Mouse (Mus musculus): ENCODE measurements around the gene Sh2d4b. TPM values are rescaled to one million over a fixed set of nuclear protein-coding genes. Genes with fewer than 3 reads are reported as not detected.
A peak's percentile ranks its signal among the peaks of the same experiment; 100 is the strongest.

The Sh2d4b gene
- polyA plus RNA-seq (2016; fragmentation: Nextera tagmentation; extraction: Ambion mirVana) = 0.83 and 1.4 TPM in 2 replicates

GRCm38 (mm10) chr14:40893196-40893595 lies at the start of gene Sh2d4b:
Gene Sh2d4b, minus strand, starts transcription at chr14:40893266.
- Histone ChIP-seq H3K4me1 (peaks cover 8% of the 10 kb centered on the region), H3K9ac (no peak within 1 kb of the TSS)

DNA sequence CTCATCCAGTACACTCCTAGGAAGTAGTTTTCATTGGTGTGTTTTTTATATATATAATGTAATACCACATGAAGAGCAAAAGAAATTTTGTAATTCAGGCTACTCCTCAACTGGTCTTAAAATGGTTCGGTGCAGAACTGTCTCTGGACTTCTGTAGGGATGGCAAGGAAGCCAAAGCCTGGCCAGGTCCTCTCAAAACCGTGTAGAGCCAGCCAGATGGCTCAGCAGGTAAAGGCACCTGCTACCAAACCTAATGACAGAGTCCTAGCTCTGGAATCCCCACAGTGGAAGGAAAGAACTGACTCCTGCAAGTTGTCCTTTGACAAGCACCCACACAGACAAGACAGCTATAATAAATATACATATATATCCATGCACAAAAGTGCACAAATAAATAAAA lies 49.4 kb upstream of the Sh2d4b start:
- no peaks in the 10 kb centered on the region for H3K4me1 ChIP-seq
- H3K36me3 ChIP-seq = peaks cover 6% of the 10 kb centered on the region; the same call in 1 of the 2 replicates
- H3K4me2 ChIP-seq (replicated peaks) = no peak overlapping the region
- no peak for ATAC-seq (ENCODE audit: low FRiP score)
- no peak overlapping the region for H3K9ac ChIP-seq
- no peaks in the 10 kb centered on the region for H3K27me3 ChIP-seq
- no peaks in the 10 kb centered on the region for H3K9me3 ChIP-seq (replicated peaks)
- H3K4me3 ChIP-seq = no peak overlapping the region
- 85% methylated on average over 2 of the region's 2 CpGs for WGBS
- no peak overlapping the region for H3K27ac ChIP-seq

More at GRCm38 (mm10) chr14:40893196-40893595, at the start of gene Sh2d4b:
- WGBS = 75% methylated on average over 3 of the region's 3 CpGs
- H3K4me2 ChIP-seq (replicated peaks) = peak within 1 kb of the TSS; percentile 54; the same call in 1 of the 2 replicates
- no peak within 1 kb of the TSS for H3K4me3 ChIP-seq
- no peaks in the 10 kb centered on the region for H3K9me3 ChIP-seq (replicated peaks)
- no peak for ATAC-seq (ENCODE audit: low FRiP score)
- H3K36me3 ChIP-seq = no peaks in the 10 kb centered on the region
- H3K27me3 ChIP-seq = no peaks in the 10 kb centered on the region
- no peak within 1 kb of the TSS for H3K27ac ChIP-seq

DNA sequence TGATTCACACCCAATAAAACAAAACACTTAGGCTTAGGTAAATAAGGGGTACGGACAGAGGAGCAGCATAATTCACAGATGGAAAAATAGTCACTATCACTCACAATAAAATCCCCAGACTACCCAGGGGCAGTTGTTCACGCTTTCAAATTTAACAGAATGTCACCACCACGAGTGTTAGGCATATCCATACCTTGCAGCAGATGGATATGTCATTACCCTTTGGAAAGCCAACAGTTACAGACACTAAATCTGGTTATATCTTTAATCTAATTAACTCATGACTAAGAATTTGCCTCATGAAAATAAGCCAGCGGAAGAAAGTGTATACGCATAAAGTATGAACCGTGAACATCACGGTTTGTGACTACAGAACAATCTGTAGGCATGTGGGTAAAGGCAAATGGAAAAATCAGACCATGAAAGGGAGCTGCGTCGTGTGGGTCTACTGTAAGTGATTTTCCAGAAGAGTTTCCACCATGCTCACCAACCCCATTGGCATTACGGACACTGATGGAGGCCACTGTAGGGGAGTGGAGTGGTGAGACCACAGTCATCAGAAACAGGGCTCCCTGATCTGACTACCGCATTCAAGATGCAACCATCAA lies 45.4 kb upstream of the Sh2d4b start:
- H3K4me1 ChIP-seq = peaks cover 14% of the 10 kb centered on the region
- no peak overlapping the region for H3K4me2 ChIP-seq (replicated peaks)
- ATAC-seq (ENCODE audit: low FRiP score) = no peak
- H3K9me3 ChIP-seq (replicated peaks) = no peaks in the 10 kb centered on the region
- 88% methylated on average over 11 of the region's 11 CpGs for WGBS
- no peaks in the 10 kb centered on the region for H3K27me3 ChIP-seq
- H3K36me3 ChIP-seq = no peaks in the 10 kb centered on the region
- no peak overlapping the region for H3K4me3 ChIP-seq
- H3K9ac ChIP-seq = no peak overlapping the region
- no peak overlapping the region for H3K27ac ChIP-seq

DNA sequence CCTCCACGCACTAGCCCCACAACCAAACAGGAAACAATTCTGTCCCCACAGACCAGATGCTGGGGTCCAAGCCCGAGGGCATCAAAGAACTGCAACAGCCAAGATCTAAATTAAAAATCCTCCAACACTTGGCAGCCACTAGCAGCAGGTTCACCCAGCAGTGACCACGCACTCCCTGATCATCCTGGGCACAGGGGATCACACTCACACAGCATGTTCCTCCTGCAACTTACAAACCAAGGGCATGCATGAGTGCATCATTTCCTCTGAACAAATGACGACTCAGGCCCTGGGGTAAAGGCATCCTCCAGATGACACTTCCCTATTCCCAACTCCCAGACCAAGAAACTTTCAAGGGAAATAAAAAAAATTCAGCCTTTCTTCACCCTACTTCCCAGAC lies 44.0 kb upstream of the Sh2d4b start:
- ATAC-seq (ENCODE audit: low FRiP score) = no peak
- 60% methylated on average over 4 of the region's 4 CpGs for WGBS
- no peak overlapping the region for H3K9ac ChIP-seq
- H3K9me3 ChIP-seq (replicated peaks) = no peaks in the 10 kb centered on the region
- no peak overlapping the region for H3K27ac ChIP-seq
- peaks cover 19% of the 10 kb centered on the region for H3K4me1 ChIP-seq
- H3K4me3 ChIP-seq = no peak overlapping the region
- H3K4me2 ChIP-seq (replicated peaks) = no peak overlapping the region
- no peaks in the 10 kb centered on the region for H3K27me3 ChIP-seq
- H3K36me3 ChIP-seq = no peaks in the 10 kb centered on the region; the same call in 1 of the 2 replicates

DNA sequence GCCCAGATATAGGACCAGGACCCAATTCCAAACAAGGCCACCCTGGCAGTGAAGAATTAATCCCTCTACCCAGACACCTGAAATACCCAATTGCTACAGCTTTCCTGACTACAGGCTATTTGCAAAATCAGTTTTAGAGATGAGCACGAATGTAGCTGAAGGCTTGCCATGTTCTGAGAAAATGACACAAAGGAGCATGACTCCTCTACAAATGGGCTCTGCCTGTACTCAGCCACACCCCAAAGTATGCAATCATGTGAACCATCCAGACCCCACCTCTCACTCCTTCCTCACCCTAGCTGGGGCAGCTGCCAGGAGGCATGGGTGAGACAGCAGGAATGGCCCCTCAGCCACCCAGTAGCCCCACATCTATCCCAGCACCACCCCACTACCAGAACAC lies 42.4 kb upstream of the Sh2d4b start:
- Histone ChIP-seq H3K4me3 (no peak overlapping the region), H3K27ac (no peak overlapping the region), H3K27me3 (no peaks in the 10 kb centered on the region), H3K4me2 (replicated peaks) (no peak overlapping the region), H3K9me3 (replicated peaks) (no peaks in the 10 kb centered on the region), H3K36me3 (no peaks in the 10 kb centered on the region; the same call in 1 of the 2 replicates), H3K9ac (no peak overlapping the region), H3K4me1 (peaks cover 31% of the 10 kb centered on the region)
- no peak for ATAC-seq (ENCODE audit: low FRiP score)
- WGBS = 84% methylated on average over 1 of the region's 1 CpGs

DNA sequence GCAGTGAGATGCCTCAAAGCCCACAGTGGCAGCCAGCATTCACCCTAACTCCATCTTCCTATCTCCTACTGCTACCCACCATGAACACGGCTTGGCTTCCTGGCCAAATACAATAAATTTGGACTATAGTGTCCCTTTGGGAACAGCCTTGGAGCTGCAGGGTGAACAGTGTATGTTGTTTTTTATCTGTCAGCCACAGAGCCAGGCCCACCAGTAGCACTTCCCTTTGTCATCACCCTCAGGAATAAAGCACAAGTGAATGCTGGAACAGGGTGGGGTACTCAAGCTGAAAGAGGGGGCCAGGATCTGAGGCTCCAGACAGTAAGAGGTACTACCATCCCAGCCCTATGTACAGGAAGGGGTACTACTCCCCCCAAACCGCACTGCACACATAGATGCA lies 42.0 kb upstream of the Sh2d4b start:
- Histone ChIP-seq H3K4me2 (replicated peaks) (no peak overlapping the region), H3K9me3 (replicated peaks) (no peaks in the 10 kb centered on the region), H3K4me1 (peaks cover 31% of the 10 kb centered on the region), H3K36me3 (no peaks in the 10 kb centered on the region; the same call in 1 of the 2 replicates), H3K27ac (no peak overlapping the region), H3K4me3 (no peak overlapping the region), H3K27me3 (no peaks in the 10 kb centered on the region), H3K9ac (no peak overlapping the region)
- 88% methylated on average over 2 of the region's 2 CpGs for WGBS
- ATAC-seq (ENCODE audit: low FRiP score) = no peak

DNA sequence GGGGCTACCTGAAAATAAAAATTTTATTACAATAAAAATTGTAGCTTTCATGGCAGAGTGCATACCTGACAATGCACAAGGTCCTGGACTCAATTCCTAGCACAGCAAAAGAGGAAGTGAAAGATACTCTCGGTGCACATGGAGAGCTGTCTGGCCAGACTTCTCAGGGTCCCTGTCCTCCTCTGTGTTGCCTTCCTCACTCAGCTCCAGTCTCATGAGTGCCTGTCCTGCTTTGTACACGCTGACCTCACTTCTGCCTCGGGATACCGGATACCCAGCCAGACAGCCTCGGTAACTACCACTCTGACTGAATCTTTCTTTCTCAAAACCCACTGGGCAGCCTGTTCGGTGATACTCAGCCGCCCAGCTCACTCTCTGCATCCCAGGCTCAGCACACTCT lies 40.3 kb upstream of the Sh2d4b start:
- Histone ChIP-seq H3K4me3 (no peak overlapping the region), H3K4me1 (peaks cover 38% of the 10 kb centered on the region), H3K4me2 (replicated peaks) (no peak overlapping the region), H3K27me3 (no peaks in the 10 kb centered on the region), H3K36me3 (no peaks in the 10 kb centered on the region; the same call in 1 of the 2 replicates), H3K9ac (no peak overlapping the region), H3K27ac (no peak overlapping the region), H3K9me3 (replicated peaks) (no peaks in the 10 kb centered on the region)
- no peak for ATAC-seq (ENCODE audit: low FRiP score)
- WGBS = 82% methylated on average over 7 of the region's 7 CpGs

DNA sequence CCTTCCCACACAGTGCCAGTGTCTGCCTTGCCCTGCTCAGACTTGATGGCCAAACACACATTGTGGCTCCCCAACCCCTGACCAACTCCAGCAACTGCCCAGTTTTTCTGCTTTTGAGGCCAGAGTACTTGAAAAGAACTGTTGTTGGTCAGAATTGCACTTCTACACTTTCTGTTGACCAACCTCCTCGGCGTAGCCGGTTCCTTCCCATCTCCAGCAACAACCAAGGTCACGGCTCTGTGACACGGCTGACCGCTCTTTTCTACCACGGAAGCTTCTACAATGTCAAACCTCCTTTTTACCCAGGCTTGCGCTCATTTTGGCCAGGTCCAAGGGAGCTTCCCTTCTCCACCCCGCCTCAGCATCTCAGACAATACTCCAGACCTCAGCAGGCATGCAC lies 39.2 kb upstream of the Sh2d4b start:
- Histone ChIP-seq H3K36me3 (no peaks in the 10 kb centered on the region; the same call in 1 of the 2 replicates), H3K27me3 (no peaks in the 10 kb centered on the region), H3K4me1 (peaks cover 42% of the 10 kb centered on the region), H3K4me3 (no peak overlapping the region), H3K9ac (no peak overlapping the region), H3K27ac (no peak overlapping the region), H3K9me3 (replicated peaks) (no peaks in the 10 kb centered on the region), H3K4me2 (replicated peaks) (no peak overlapping the region)
- WGBS = 86% methylated on average over 9 of the region's 9 CpGs
- ATAC-seq (ENCODE audit: low FRiP score) = no peak

GRCm38 (mm10) chr14:40931115-40931829 lies 38.2 kb upstream of the Sh2d4b start:
- Histone ChIP-seq H3K4me1 (peaks cover 46% of the 10 kb centered on the region), H3K4me2 (replicated peaks) (no peak overlapping the region), H3K9me3 (replicated peaks) (no peaks in the 10 kb centered on the region), H3K27me3 (no peaks in the 10 kb centered on the region), H3K36me3 (no peaks in the 10 kb centered on the region; the same call in 1 of the 2 replicates), H3K9ac (no peak overlapping the region), H3K27ac (no peak overlapping the region), H3K4me3 (no peak overlapping the region)
- no peak for ATAC-seq (ENCODE audit: low FRiP score)
- 55% methylated on average over 3 of the region's 3 CpGs for WGBS

DNA sequence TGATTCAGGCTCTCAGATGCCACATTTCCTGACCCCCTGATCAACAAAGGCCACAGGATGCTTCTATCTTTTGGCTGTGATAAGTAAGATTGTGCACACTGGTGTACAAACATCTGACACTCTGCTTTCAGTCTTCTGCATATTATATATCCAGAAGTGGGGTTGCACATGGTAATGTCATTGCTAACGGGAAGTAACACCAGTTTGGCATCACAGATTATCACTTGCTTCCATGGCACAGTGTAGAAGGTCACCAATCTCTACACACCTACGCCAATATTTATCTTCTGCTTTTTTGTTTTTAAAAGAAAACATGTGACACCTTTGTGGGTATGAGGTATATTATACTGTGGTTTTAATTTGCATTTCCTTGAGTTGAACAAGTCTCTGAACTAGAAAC lies 36.9 kb upstream of the Sh2d4b start:
- H3K4me1 ChIP-seq = peaks cover 42% of the 10 kb centered on the region
- H3K36me3 ChIP-seq = no peaks in the 10 kb centered on the region; the same call in 1 of the 2 replicates
- H3K9ac ChIP-seq = no peak overlapping the region
- H3K27ac ChIP-seq = no peak overlapping the region
- WGBS = 93% methylated on average over 2 of the region's 2 CpGs
- no peak overlapping the region for H3K4me2 ChIP-seq (replicated peaks)
- no peaks in the 10 kb centered on the region for H3K9me3 ChIP-seq (replicated peaks)
- no peaks in the 10 kb centered on the region for H3K27me3 ChIP-seq
- H3K4me3 ChIP-seq = no peak overlapping the region
- no peak for ATAC-seq (ENCODE audit: low FRiP score)

DNA sequence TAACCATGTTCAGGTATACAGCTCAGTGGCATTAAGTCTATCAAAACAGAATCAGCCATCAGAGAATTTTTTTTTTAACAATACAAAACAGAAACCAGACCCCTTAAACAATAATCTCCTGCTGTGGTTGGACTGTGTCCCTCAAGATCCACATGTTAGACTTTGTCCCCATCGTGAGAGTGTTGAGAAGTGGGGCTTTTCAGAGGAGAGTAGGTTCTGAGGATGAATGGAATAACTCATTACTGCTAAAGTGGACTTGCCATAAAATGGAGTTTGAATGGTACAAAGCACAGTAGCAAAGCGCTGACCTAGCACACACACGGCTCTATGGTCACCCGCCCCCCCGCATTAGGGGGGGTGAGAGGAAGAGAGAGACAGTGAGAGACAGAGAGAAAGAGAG lies 35.8 kb upstream of the Sh2d4b start:
- WGBS = 73% methylated on average over 5 of the region's 5 CpGs
- ATAC-seq (ENCODE audit: low FRiP score) = no peak
- Histone ChIP-seq H3K4me3 (no peak overlapping the region), H3K9me3 (replicated peaks) (no peaks in the 10 kb centered on the region), H3K27ac (no peak overlapping the region), H3K9ac (no peak overlapping the region), H3K4me2 (replicated peaks) (no peak overlapping the region), H3K4me1 (peaks cover 42% of the 10 kb centered on the region), H3K27me3 (no peaks in the 10 kb centered on the region), H3K36me3 (no peaks in the 10 kb centered on the region; the same call in 1 of the 2 replicates)

DNA sequence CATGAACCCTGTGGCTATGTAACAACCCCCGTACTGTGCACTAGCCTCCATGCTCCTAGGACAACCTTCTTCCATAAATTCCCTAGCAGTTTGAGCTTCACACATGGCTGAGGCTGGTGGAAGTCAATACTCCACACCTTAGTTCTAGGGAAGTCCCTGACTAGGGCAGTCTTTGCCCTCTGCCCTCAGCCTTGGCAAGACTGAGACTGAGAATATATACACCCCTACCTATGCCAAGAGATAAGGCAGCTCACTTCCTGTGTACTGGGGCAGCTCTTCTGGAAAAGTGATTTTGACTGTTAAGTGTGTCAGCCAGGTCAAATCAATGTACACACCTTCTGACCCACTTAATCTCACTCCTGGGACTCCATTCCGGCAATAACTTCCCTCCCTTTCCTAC lies 34.0 kb upstream of the Sh2d4b start:
- Histone ChIP-seq H3K4me1 (peaks cover 32% of the 10 kb centered on the region), H3K27me3 (no peaks in the 10 kb centered on the region), H3K4me3 (no peak overlapping the region), H3K27ac (no peak overlapping the region), H3K9ac (no peak overlapping the region), H3K9me3 (replicated peaks) (no peaks in the 10 kb centered on the region), H3K4me2 (replicated peaks) (no peak overlapping the region), H3K36me3 (no peaks in the 10 kb centered on the region; the same call in 1 of the 2 replicates)
- ATAC-seq (ENCODE audit: low FRiP score) = no peak
- 81% methylated on average over 2 of the region's 2 CpGs for WGBS

Measured in hindbrain, embryonic 12.5 days (tissue).